21 mouse cellular contexts compared by ENCODE assay signal in the genomic region with DNA sequence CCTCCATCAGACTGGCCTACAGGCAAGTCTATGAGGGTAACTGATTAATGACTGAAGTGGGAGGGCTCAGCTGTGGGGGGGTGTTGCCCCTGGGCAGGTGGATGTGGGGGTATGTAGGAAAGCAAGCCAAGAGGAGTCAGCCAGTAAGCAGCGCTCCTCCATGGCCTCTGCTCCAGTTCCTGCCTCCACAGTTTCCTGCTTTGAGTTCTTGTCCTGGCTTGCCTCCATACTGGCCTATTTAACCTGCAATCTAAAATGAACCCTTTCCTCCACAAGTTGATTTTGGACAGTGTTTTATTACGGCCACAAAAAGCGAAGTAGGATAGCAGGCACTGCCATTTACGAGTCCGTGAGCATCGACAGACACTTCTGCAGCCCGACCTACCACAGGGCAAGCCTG. TPM values are rescaled to one million over a fixed set of nuclear protein-coding genes. Genes with fewer than 3 reads are reported as not detected.
DNase-seq lines count a peak whose midpoint lies in the region; ATAC-seq and TF ChIP-seq lines count a peak whose summit lies in the region.
"Had no signal": no experiment of that assay in that cellular context is flagged by ENCODE, and none has a peak within 500 bp of the region (broad histone marks: within the 10 kb centered on the region; RNA-seq: fewer than 3 reads in every experiment).

No protein-coding gene starts in this region.

- ATAC-seq in liver, postnatal 0 days = no peak
- ATAC-seq: activated CD4-positive, CD25-positive, alpha-beta regulatory T cell, adult 4 months; CD4-positive, CD25-positive, alpha-beta regulatory T cell, adult 4 months; forebrain, embryonic 14.5 days; forebrain, embryonic 16.5 days; Patski had no signal

- H3K9me3 ChIP-seq in liver, postnatal 0 days (ENCODE audit: low read length) = no peaks in the 10 kb centered on the region
- H3K9me3 ChIP-seq: embryonic facial prominence, embryonic 10.5 days; embryonic facial prominence, embryonic 12.5 days; forebrain, embryonic 10.5 days; forebrain, embryonic 12.5 days; G1E had no signal

- TF ChIP-seq EP300 in liver, postnatal 0 days (IDR thresholded peaks at IDR 0.05; ENCODE audit: low read depth) = no peak

- no peak overlapping the region for H3K4me3 ChIP-seq in liver, adult 2 months (ENCODE audit: insufficient read depth, low read depth, low read length)
- no peak overlapping the region for H3K4me3 ChIP-seq in liver, postnatal 0 days (ENCODE audit: low read depth, low read length)
- H3K4me3 ChIP-seq: embryonic facial prominence, embryonic 10.5 days; embryonic facial prominence, embryonic 12.5 days; forebrain, embryonic 10.5 days; forebrain, embryonic 12.5 days had no signal

- H3K4me2 ChIP-seq in liver, postnatal 0 days (ENCODE audit: low read depth, low read length) = no peak overlapping the region
- H3K4me2 ChIP-seq: embryonic facial prominence, embryonic 12.5 days had no signal

- no peak for TF ChIP-seq POLR2A in liver, adult 2 months (IDR thresholded peaks at IDR 0.05; ENCODE audit: extremely low read depth, insufficient read depth, low read length)

- H3K27ac ChIP-seq in liver, adult 2 months (replicated peaks; ENCODE audit: insufficient read depth, low read depth, low read length) = no peak overlapping the region
- no peak overlapping the region for H3K27ac ChIP-seq in liver, postnatal 0 days (ENCODE audit: low read depth)
- H3K27ac ChIP-seq: embryonic facial prominence, embryonic 10.5 days; embryonic facial prominence, embryonic 12.5 days; forebrain, embryonic 10.5 days; forebrain, embryonic 12.5 days had no signal

- 65% methylated on average over 7 of the region's 7 CpGs for WGBS in liver, adult 2 months
- 85% methylated on average over 7 of the region's 7 CpGs for WGBS in liver, postnatal 0 days (ENCODE audit: insufficient replicate concordance)

- DNase-seq in liver, adult 2 months (ENCODE audit: extremely low read depth, low read depth, low spot score) = peak; percentile 66
- no peak for DNase-seq in liver, postnatal 0 days
- DNase-seq in urinary bladder, postnatal 14 days (ENCODE audit: low spot score) = peak; percentile 48
- no peak for DNase-seq in urinary bladder, postnatal 4 days (ENCODE audit: low spot score in 2 of 2)
- peak; percentile 52 for DNase-seq in fat pad, adult 2 months (ENCODE audit: extremely low read depth, low read depth, low spot score)
- DNase-seq: B cell, adult 2 months; cerebellum, adult 2 months; cerebellum, adult 9-10 months; cerebellum, postnatal 10 days; cerebellum, postnatal 25 days had no signal

- no peak for TF ChIP-seq CTCF in liver, adult 2 months (IDR thresholded peaks at IDR 0.05; ENCODE audit: low read depth, low read length)
- no peak for TF ChIP-seq CTCF in liver, postnatal 0 days (IDR thresholded peaks at IDR 0.05; ENCODE audit: low read depth)

- no peaks in the 10 kb centered on the region for H3K79me2 ChIP-seq in liver, adult 2 months (ENCODE audit: control insufficient read depth, insufficient read depth, low read length)

- H3K27me3 ChIP-seq in liver, adult 2 months (ENCODE audit: control insufficient read depth, insufficient read depth, low read length) = no peaks in the 10 kb centered on the region
- no peaks in the 10 kb centered on the region for H3K27me3 ChIP-seq in liver, postnatal 0 days (ENCODE audit: insufficient read depth, low read length)
- H3K27me3 ChIP-seq: CH12.LX; embryonic facial prominence, embryonic 12.5 days; forebrain, embryonic 12.5 days; Patski had no signal

- H3K4me1 ChIP-seq in liver, adult 2 months (ENCODE audit: control insufficient read depth, insufficient read depth, low read length) = 0 out of 2 replicates have a peak, but pooled peaks cover 2% of the 10 kb centered on the region
- peaks cover 7% of the 10 kb centered on the region for H3K4me1 ChIP-seq in liver, postnatal 0 days (ENCODE audit: insufficient read depth)

- H3K36me3 ChIP-seq in liver, adult 2 months (ENCODE audit: control insufficient read depth, insufficient read depth, low read length) = no peaks in the 10 kb centered on the region
- 0 out of 2 replicates have a peak, but pooled peaks cover 3% of the 10 kb centered on the region for H3K36me3 ChIP-seq in liver, postnatal 0 days (replicated peaks; ENCODE audit: insufficient read depth, low read length)

- no peak overlapping the region for H3K9ac ChIP-seq in liver, adult 2 months (ENCODE audit: low read depth, low read length)
- H3K9ac ChIP-seq in liver, postnatal 0 days (replicated peaks) = no peak overlapping the region
- H3K9ac ChIP-seq: embryonic facial prominence, embryonic 12.5 days had no signal

RNA-seq across cellular contexts. Expression of a gene that starts 4.8 kb away (rescaled TPM):
- total RNA-seq in liver, adult 2 months (2014; rRNA removed) = 2.3 and 2.4 TPM in 2 replicates
- polyA plus RNA-seq in liver, adult 2 months (2012; rRNA removed) = 10.2 and 14.0 TPM in 2 replicates
- polyA plus RNA-seq in liver, postnatal 0 days (2015; fragmentation: Nextera tagmentation; extraction: Ambion mirVana) = 0.69 and 0.76 TPM in 2 replicates

RNA-seq across cellular contexts. Expression of a gene that starts 5.0 kb away (rescaled TPM):
- total RNA-seq in liver, adult 2 months (2014; rRNA removed) = 2.3 and 3.1 TPM in 2 replicates
- 16.7 and 17.2 TPM in 2 replicates for polyA plus RNA-seq in liver, adult 2 months (2012; rRNA removed)
- 9.4 and 10.8 TPM in 2 replicates for polyA plus RNA-seq in liver, postnatal 0 days (2015; fragmentation: Nextera tagmentation; extraction: Ambion mirVana)

Comparison
In these comparisons a context has a peak if more than half of its experiments do, and no peak if none do; other contexts are left out.
1. DNase-seq: peak in liver, adult 2 months (single experiment), urinary bladder, postnatal 14 days (single experiment) and fat pad, adult 2 months (single experiment); none in liver, postnatal 0 days (single experiment) and urinary bladder, postnatal 4 days (0 of 2).